Mouse (Mus musculus): ENCODE measurements around the gene Oaz3. TPM values are rescaled to one million over a fixed set of nuclear protein-coding genes. Genes with fewer than 3 reads are reported as not detected.

The Oaz3 gene
- 0.44 and 0.66 TPM in 2 replicates for polyA plus RNA-seq (2015; fragmentation: Nextera tagmentation; extraction: Ambion mirVana)

DNA sequence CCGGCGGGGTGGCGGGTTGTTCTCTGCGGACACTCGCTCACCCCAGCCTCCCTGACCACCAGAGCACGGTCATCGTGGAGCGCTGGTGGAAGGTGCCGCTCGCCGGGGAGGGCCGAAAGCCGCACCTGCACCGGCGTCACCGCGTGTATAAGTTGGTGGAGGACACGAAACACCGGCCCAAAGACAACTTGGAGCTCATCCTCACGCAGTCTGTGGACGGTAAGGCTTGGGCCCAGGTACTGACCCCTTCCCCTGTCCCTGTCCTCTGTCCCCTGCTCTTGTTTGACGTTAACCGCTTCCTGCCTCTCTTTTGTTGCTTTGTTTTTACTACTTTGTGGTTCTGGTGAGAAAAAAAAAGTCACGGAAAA is at the start of gene Oaz3:
TSS of gene Oaz3 (minus strand) at position 319 of the 368 bp plus-strand sequence.
- H3K9me3 ChIP-seq (ENCODE audit: low read length) = no peaks in the 10 kb centered on the region
- H3K27ac ChIP-seq (ENCODE audit: low read length) = peak within 1 kb of the TSS; percentile 81
- H3K4me1 ChIP-seq (ENCODE audit: insufficient read depth, low read length) = peaks cover 5% of the 10 kb centered on the region; the same call in 1 of the 2 replicates
- ATAC-seq (ENCODE audit: low FRiP score, low TSS enrichment) = no peak; the same call in 1 of the 2 replicates
- H3K4me2 ChIP-seq (replicated peaks; ENCODE audit: low read depth, low read length) = peak within 1 kb of the TSS; percentile 86
- H3K36me3 ChIP-seq (ENCODE audit: insufficient read depth, low read length) = peaks cover 30% of the 10 kb centered on the region
- H3K4me3 ChIP-seq (ENCODE audit: low read length) = peak within 1 kb of the TSS; percentile 96
- H3K27me3 ChIP-seq (ENCODE audit: insufficient read depth, low read length) = peaks cover 2% of the 10 kb centered on the region; the same call in 1 of the 2 replicates
- under 1% methylated on average over 24 of the region's 24 CpGs for WGBS
- peak within 1 kb of the TSS; percentile 93 for H3K9ac ChIP-seq (replicated peaks; ENCODE audit: low read length)

- no peak for ATAC-seq (ENCODE audit: low FRiP score, low TSS enrichment)
- no peaks in the 10 kb centered on the region for H3K9me3 ChIP-seq (ENCODE audit: low read length)
- no peaks in the 10 kb centered on the region for H3K4me1 ChIP-seq (ENCODE audit: insufficient read depth, low read length)
- H3K27me3 ChIP-seq (ENCODE audit: insufficient read depth, low read length) = no peaks in the 10 kb centered on the region
- peaks cover 5% of the 10 kb centered on the region; the same call in 1 of the 2 replicates for H3K36me3 ChIP-seq (ENCODE audit: insufficient read depth, low read length)
- WGBS = 81% methylated on average over 6 of the region's 6 CpGs
- no peak overlapping the region for H3K27ac ChIP-seq (ENCODE audit: low read length)
- no peak overlapping the region for H3K9ac ChIP-seq (replicated peaks; ENCODE audit: low read length)
- H3K4me3 ChIP-seq (ENCODE audit: low read length) = no peak overlapping the region
- H3K4me2 ChIP-seq (replicated peaks; ENCODE audit: low read depth, low read length) = no peak overlapping the region
Observed at GRCm38 (mm10) chr3:94487581-94487980, 43.9 kb upstream of the Oaz3 start.

DNA sequence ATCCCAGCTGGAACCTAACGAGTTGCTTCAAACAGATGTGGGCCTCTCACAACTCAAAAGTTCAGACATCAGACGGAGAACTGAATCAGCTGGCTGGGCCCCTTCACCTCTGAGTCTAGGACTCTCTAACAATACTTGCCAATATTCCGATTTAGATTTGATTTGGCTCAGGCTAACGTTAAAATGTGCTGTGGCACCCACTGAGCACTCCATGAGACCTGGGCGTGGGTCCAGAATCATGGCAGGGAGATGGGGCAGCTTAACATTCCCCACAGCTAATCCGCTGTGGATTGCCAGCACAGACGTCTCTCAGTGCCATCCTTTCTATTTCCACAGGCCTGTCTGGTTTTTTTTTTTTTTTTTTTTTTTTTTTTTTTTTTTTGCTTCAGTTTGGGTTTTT is 42.2 kb upstream of the Oaz3 start:
- H3K4me1 ChIP-seq (ENCODE audit: insufficient read depth, low read length) = no peaks in the 10 kb centered on the region
- no peaks in the 10 kb centered on the region for H3K27me3 ChIP-seq (ENCODE audit: insufficient read depth, low read length)
- H3K4me3 ChIP-seq (ENCODE audit: low read length) = no peak overlapping the region
- H3K4me2 ChIP-seq (replicated peaks; ENCODE audit: low read depth, low read length) = no peak overlapping the region
- no peaks in the 10 kb centered on the region for H3K9me3 ChIP-seq (ENCODE audit: low read length)
- 80% methylated on average over 7 of the region's 7 CpGs for WGBS
- no peaks in the 10 kb centered on the region for H3K36me3 ChIP-seq (ENCODE audit: insufficient read depth, low read length)
- no peak for ATAC-seq (ENCODE audit: low FRiP score, low TSS enrichment)
- no peak overlapping the region for H3K27ac ChIP-seq (ENCODE audit: low read length)
- H3K9ac ChIP-seq (replicated peaks; ENCODE audit: low read length) = no peak overlapping the region

GRCm38 (mm10) chr3:94483790-94484439 is 40.2 kb upstream of the Oaz3 start:
- no peak overlapping the region for H3K27ac ChIP-seq (ENCODE audit: low read length)
- peak; percentile 31; the same call in 1 of the 2 replicates for ATAC-seq (ENCODE audit: low FRiP score, low TSS enrichment)
- H3K4me1 ChIP-seq (ENCODE audit: insufficient read depth, low read length) = no peaks in the 10 kb centered on the region
- H3K36me3 ChIP-seq (ENCODE audit: insufficient read depth, low read length) = no peaks in the 10 kb centered on the region
- H3K27me3 ChIP-seq (ENCODE audit: insufficient read depth, low read length) = peaks cover 8% of the 10 kb centered on the region
- H3K4me3 ChIP-seq (ENCODE audit: low read length) = no peak overlapping the region
- H3K9ac ChIP-seq (replicated peaks; ENCODE audit: low read length) = no peak overlapping the region
- 27% methylated on average over 20 of the region's 20 CpGs for WGBS
- no peaks in the 10 kb centered on the region for H3K9me3 ChIP-seq (ENCODE audit: low read length)
- H3K4me2 ChIP-seq (replicated peaks; ENCODE audit: low read depth, low read length) = no peak overlapping the region

GRCm38 (mm10) chr3:94482764-94483385 is 39.2 kb upstream of the Oaz3 start:
- WGBS = 86% methylated on average over 17 of the region's 17 CpGs
- Histone ChIP-seq H3K27me3 (ENCODE audit: insufficient read depth, low read length) (peaks cover 15% of the 10 kb centered on the region), H3K27ac (ENCODE audit: low read length) (no peak overlapping the region), H3K9ac (replicated peaks; ENCODE audit: low read length) (no peak overlapping the region), H3K4me1 (ENCODE audit: insufficient read depth, low read length) (0 out of 2 replicates have a peak, but pooled peaks cover 2% of the 10 kb centered on the region), H3K4me3 (ENCODE audit: low read length) (no peak overlapping the region), H3K4me2 (replicated peaks; ENCODE audit: low read depth, low read length) (no peak overlapping the region), H3K36me3 (ENCODE audit: insufficient read depth, low read length) (no peaks in the 10 kb centered on the region), H3K9me3 (ENCODE audit: low read length) (no peaks in the 10 kb centered on the region)
- ATAC-seq (ENCODE audit: low FRiP score, low TSS enrichment) = no peak

GRCm38 (mm10) chr3:94481429-94481828 is 37.7 kb upstream of the Oaz3 start:
- Histone ChIP-seq H3K27me3 (ENCODE audit: insufficient read depth, low read length) (peaks cover 15% of the 10 kb centered on the region), H3K4me1 (ENCODE audit: insufficient read depth, low read length) (0 out of 2 replicates have a peak, but pooled peaks cover 2% of the 10 kb centered on the region), H3K9me3 (ENCODE audit: low read length) (no peaks in the 10 kb centered on the region), H3K4me3 (ENCODE audit: low read length) (no peak overlapping the region), H3K4me2 (replicated peaks; ENCODE audit: low read depth, low read length) (no peak overlapping the region), H3K36me3 (ENCODE audit: insufficient read depth, low read length) (no peaks in the 10 kb centered on the region), H3K27ac (ENCODE audit: low read length) (no peak overlapping the region), H3K9ac (replicated peaks; ENCODE audit: low read length) (no peak overlapping the region)
- 72% methylated on average over 4 of the region's 4 CpGs for WGBS
- no peak for ATAC-seq (ENCODE audit: low FRiP score, low TSS enrichment)

DNA sequence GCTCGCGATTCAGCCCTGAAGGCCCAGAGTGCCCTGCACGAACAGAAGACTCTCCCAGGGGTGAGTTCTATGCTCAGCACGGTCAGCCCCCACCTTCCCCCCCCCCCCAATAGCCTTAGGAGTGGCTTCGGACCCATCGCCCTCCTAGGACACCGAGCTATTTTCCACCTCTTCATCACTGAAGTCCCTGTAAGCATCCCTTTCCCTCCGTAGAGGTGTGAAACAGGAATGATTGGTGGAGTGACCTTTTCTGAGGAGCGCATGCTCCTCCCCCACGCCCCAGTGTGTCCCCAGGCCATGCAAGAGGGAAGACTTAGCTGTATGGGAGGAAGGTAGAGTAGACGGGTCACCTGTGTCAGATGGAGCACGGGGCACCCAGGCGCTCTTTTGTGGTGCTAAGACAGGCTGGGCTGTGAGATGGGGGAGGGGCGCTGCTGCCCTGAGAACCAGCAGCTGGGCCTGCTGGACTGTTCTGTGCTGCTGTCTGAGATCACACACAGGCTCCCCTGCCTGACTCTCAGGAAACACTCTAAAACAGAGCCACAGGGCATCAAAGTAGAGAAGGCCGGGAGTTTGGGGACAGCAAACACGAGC is 36.7 kb upstream of the Oaz3 start, which contains the start of gene Riiad1:
TSS of gene Riiad1 (minus strand) at position 51 of the 594 bp plus-strand sequence.
- ATAC-seq (ENCODE audit: low FRiP score, low TSS enrichment) = no peak
- H3K27me3 ChIP-seq (ENCODE audit: insufficient read depth, low read length) = peaks cover 15% of the 10 kb centered on the region
- H3K36me3 ChIP-seq (ENCODE audit: insufficient read depth, low read length) = no peaks in the 10 kb centered on the region
- 0 out of 2 replicates have a peak within 1 kb of the TSS, but pooled peaks have one; percentile 22 for H3K4me3 ChIP-seq (ENCODE audit: low read length)
- 10% methylated on average over 16 of the region's 16 CpGs for WGBS
- H3K4me2 ChIP-seq (replicated peaks; ENCODE audit: low read depth, low read length) = peak within 1 kb of the TSS; percentile 43
- H3K9me3 ChIP-seq (ENCODE audit: low read length) = no peaks in the 10 kb centered on the region
- H3K9ac ChIP-seq (replicated peaks; ENCODE audit: low read length) = no peak within 1 kb of the TSS
- H3K4me1 ChIP-seq (ENCODE audit: insufficient read depth, low read length) = 0 out of 2 replicates have a peak, but pooled peaks cover 2% of the 10 kb centered on the region
- H3K27ac ChIP-seq (ENCODE audit: low read length) = no peak within 1 kb of the TSS

DNA sequence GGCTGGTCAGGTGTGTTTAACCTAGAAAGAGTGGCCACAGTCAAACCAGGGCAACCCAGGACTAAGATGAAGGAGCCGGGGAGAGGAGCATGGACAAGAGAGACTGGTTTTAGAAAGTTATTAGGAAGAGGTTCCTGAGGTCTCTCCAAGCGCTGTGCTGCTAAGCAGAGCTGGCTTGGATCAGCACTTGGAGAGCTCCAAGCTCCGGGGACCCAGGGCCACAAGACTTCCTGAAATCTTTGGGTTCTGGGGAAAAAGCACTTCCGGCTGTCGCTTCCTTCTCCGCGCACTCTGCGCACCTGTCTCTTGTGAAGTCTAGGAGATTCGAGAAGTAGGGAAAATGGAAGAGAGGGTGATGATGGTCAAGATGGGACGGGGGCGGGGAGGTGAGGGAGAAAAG is 35.8 kb upstream of the Oaz3 start:
- Histone ChIP-seq H3K9me3 (ENCODE audit: low read length) (no peaks in the 10 kb centered on the region), H3K27ac (ENCODE audit: low read length) (no peak overlapping the region), H3K36me3 (ENCODE audit: insufficient read depth, low read length) (no peaks in the 10 kb centered on the region), H3K4me1 (ENCODE audit: insufficient read depth, low read length) (0 out of 2 replicates have a peak, but pooled peaks cover 2% of the 10 kb centered on the region), H3K9ac (replicated peaks; ENCODE audit: low read length) (no peak overlapping the region), H3K27me3 (ENCODE audit: insufficient read depth, low read length) (peaks cover 15% of the 10 kb centered on the region), H3K4me3 (ENCODE audit: low read length) (0 out of 2 replicates have a peak overlapping the region, but pooled peaks have one; percentile 22), H3K4me2 (replicated peaks; ENCODE audit: low read depth, low read length) (peak overlapping the region; percentile 43)
- 2% methylated on average over 11 of the region's 11 CpGs for WGBS
- no peak for ATAC-seq (ENCODE audit: low FRiP score, low TSS enrichment)

DNA sequence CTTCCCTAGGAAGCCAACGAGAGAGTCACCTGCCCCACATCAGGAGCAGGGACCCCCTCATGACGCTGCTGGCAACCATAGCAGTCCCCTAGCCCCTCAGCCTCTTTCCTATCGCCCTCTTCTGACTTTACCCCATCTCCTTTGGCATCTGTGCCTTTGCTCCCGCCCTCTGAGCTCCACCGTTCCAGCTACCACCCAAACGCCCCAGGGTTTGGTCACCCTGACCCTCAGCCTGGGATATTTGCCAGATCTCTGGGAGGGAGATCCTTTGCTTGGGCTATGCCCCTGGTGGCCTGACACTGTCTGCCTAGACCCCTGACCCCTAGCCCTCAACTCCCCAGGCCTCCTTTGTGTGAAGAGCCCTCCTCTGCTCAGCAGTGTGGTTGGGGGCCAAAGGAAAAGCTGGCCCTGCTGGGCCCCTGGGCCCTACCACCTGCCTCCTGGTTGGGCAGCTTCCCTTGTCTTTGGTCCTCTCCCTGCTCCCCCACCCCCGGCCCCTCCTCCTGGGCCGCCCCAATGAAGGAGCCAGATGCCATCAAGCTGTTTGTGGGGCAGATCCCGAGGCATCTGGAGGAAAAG is 35.0 kb upstream of the Oaz3 start:
- Histone ChIP-seq H3K4me3 (ENCODE audit: low read length) (no peak overlapping the region), H3K27ac (ENCODE audit: low read length) (no peak overlapping the region), H3K4me2 (replicated peaks; ENCODE audit: low read depth, low read length) (no peak overlapping the region), H3K9ac (replicated peaks; ENCODE audit: low read length) (no peak overlapping the region), H3K27me3 (ENCODE audit: insufficient read depth, low read length) (peaks cover 15% of the 10 kb centered on the region), H3K4me1 (ENCODE audit: insufficient read depth, low read length) (peaks cover 5% of the 10 kb centered on the region; the same call in 1 of the 2 replicates), H3K36me3 (ENCODE audit: insufficient read depth, low read length) (no peaks in the 10 kb centered on the region), H3K9me3 (ENCODE audit: low read length) (no peaks in the 10 kb centered on the region)
- 9% methylated on average over 9 of the region's 9 CpGs for WGBS
- ATAC-seq (ENCODE audit: low FRiP score, low TSS enrichment) = no peak

All from kidney, embryonic 16.5 days (tissue).